Mouse (Mus musculus) embryonic facial prominence, embryonic 14.5 days (tissue): ENCODE results near the gene Agpat2. TPM values are rescaled to one million over a fixed set of nuclear protein-coding genes. Genes with fewer than 3 reads are reported as not detected.

ENCODE experiments used
- ATAC-seq: fragments of 200-750 bp; cut with Nextera tagmentation; 2 replicates; pipeline ENCODE4 v1.8.0; 2017; ENCODE audit warnings: low read depth, moderate number of reproducible peaks, moderate TSS enrichment
- DNase-seq: peaks from one replicate; pipeline ENCODE4 v3.0.0-alpha.2; 2015; ENCODE audit warnings: low spot score
- H3K27ac ChIP-seq: fragments of 300-500 bp; sonication (generic); replicated peaks from 2 replicates; pipeline ENCODE4 v1.5.1; 2014; ENCODE audit warnings: low read depth, mild to moderate bottlenecking, low read length, moderate library complexity
- H3K27me3 ChIP-seq: fragments of 300-500 bp; sonication (generic); replicated peaks from 2 replicates; pipeline ENCODE4 v1.6.1; 2014; ENCODE audit warnings: low read length; ENCODE audit not compliant: control insufficient read depth, insufficient read depth
- H3K36me3 ChIP-seq: fragments of 300-500 bp; sonication (generic); 2 replicates; pipeline ENCODE4 v1.6.1; 2014; ENCODE audit warnings: low read length, mixed read lengths; ENCODE audit not compliant: control insufficient read depth, insufficient read depth
- H3K4me1 ChIP-seq: fragments of 300-500 bp; sonication (generic); 2 replicates; pipeline ENCODE4 v1.6.1; 2014; ENCODE audit warnings: antibody characterized with exemption, low read length; ENCODE audit not compliant: control insufficient read depth, insufficient read depth
- H3K4me2 ChIP-seq: fragments of 300-500 bp; sonication (generic); 2 replicates; pipeline ENCODE4 v1.6.1; 2014; ENCODE audit warnings: low read depth, mild to moderate bottlenecking, low read length, moderate library complexity, mixed read lengths
- H3K4me3 ChIP-seq: fragments of 300-500 bp; sonication (generic); 2 replicates; pipeline ENCODE4 v1.5.1; 2014; ENCODE audit warnings: low read depth, mild to moderate bottlenecking, low read length
- H3K9ac ChIP-seq: fragments of 300-500 bp; sonication (generic); 2 replicates; pipeline ENCODE4 v1.6.1; 2014; ENCODE audit warnings: low read depth, mild to moderate bottlenecking, low read length, moderate library complexity, mixed read lengths
- H3K9me3 ChIP-seq: fragments of 300-500 bp; sonication (generic); 2 replicates; pipeline ENCODE4 v1.6.1; 2016; ENCODE audit warnings: low read length; ENCODE audit not compliant: control insufficient read depth
- WGBS: fragments of 180-500 bp; shearing (Covaris S2); extraction: QIAGEN DNeasy Blood & Tissue Kit; methylation state at CpG from one replicate; pipeline ENCODE4 v1.1.7; 2014; 5-methylcytosine and 5-hydroxymethylcytosine counted together
- polyA plus RNA-seq: library from polyadenylated mRNA; unstranded; fragments of >200 nt; fragmentation: Nextera tagmentation; extraction: Ambion mirVana; gene quantifications from 2 replicates; pipeline ENCODE4 v1.2.1, GENCODE M21; 2014

The Agpat2 gene
- polyA plus RNA-seq, 1 experiment from 2014 or later = 25.1 TPM

- no peak overlapping the region for H3K4me2 ChIP-seq
- no peaks in the 10 kb centered on the region for H3K36me3 ChIP-seq
Measured at GRCm38 (mm10) chr2:26606579-26606978, 2.4 kb upstream of the Agpat2 start.

GRCm38 (mm10) chr2:26605331-26605730, 1.1 kb upstream of the Agpat2 start:
- Histone ChIP-seq H3K4me1 (peaks cover 8% of the 10 kb centered on the region), H3K27me3 (no peaks in the 10 kb centered on the region), H3K27ac (no peak overlapping the region), H3K9me3 (no peaks in the 10 kb centered on the region), H3K4me3 (no peak overlapping the region), H3K4me2 (no peak overlapping the region), H3K9ac (no peak overlapping the region), H3K36me3 (no peaks in the 10 kb centered on the region)
- WGBS = 75% methylated on average over 8 of the region's 8 CpGs
- no peak for DNase-seq
- ATAC-seq = no peak

More at GRCm38 (mm10) chr2:26606579-26606978, 2.4 kb upstream of the Agpat2 start:
- 65% methylated on average over 3 of the region's 3 CpGs for WGBS
- DNase-seq = no peak
- H3K9ac ChIP-seq = no peak overlapping the region
- peaks cover 8% of the 10 kb centered on the region for H3K4me1 ChIP-seq
- ATAC-seq = no peak
- H3K27ac ChIP-seq = no peak overlapping the region; the same call in 1 of the 2 replicates
- no peaks in the 10 kb centered on the region for H3K27me3 ChIP-seq
- H3K9me3 ChIP-seq = no peaks in the 10 kb centered on the region
- no peak overlapping the region for H3K4me3 ChIP-seq

- H3K27ac ChIP-seq = 0 out of 2 replicates have a peak overlapping the region, but pooled peaks have one; percentile 67
- WGBS = 12% methylated on average over 6 of the region's 6 CpGs
- no peaks in the 10 kb centered on the region for H3K36me3 ChIP-seq
- H3K9me3 ChIP-seq = no peaks in the 10 kb centered on the region
- H3K27me3 ChIP-seq = no peaks in the 10 kb centered on the region
- ATAC-seq (no peak), DNase-seq (no peak)
- peak overlapping the region; percentile 76 for H3K4me3 ChIP-seq
- peaks cover 8% of the 10 kb centered on the region for H3K4me1 ChIP-seq
- peak overlapping the region; percentile 82 for H3K9ac ChIP-seq
- peak overlapping the region; percentile 86 for H3K4me2 ChIP-seq
Measured at GRCm38 (mm10) chr2:26603159-26603558, 1.1 kb downstream of the Agpat2 start.

DNA sequence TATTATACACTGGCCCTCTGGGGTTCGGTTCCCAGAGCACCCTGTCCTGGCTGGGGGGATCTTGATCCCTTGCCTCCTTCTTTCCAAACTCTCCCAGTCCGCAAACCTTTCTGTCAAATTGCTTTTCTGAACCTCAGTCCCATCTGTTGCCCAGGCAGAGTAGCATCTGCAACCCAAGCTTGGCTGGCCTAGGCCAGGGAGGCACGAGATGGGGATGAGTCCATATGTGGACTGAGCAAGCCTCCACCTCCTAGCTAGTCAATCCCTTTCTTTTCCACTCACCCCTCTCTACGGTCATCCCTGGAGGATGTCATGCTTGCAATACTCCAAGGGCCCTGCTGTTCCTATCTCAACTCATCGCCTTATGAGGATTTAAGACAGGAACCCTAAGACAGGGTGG, 1.6 kb downstream of the Agpat2 start:
- Histone ChIP-seq H3K4me2 (peak overlapping the region; percentile 86; the same call in 1 of the 2 replicates), H3K9me3 (no peaks in the 10 kb centered on the region), H3K36me3 (no peaks in the 10 kb centered on the region), H3K27ac (no peak overlapping the region), H3K4me3 (peak overlapping the region; percentile 76), H3K4me1 (peaks cover 8% of the 10 kb centered on the region), H3K9ac (no peak overlapping the region), H3K27me3 (no peaks in the 10 kb centered on the region)
- 82% methylated on average over 5 of the region's 5 CpGs for WGBS
- DNase-seq (no peak), ATAC-seq (no peak)

DNA sequence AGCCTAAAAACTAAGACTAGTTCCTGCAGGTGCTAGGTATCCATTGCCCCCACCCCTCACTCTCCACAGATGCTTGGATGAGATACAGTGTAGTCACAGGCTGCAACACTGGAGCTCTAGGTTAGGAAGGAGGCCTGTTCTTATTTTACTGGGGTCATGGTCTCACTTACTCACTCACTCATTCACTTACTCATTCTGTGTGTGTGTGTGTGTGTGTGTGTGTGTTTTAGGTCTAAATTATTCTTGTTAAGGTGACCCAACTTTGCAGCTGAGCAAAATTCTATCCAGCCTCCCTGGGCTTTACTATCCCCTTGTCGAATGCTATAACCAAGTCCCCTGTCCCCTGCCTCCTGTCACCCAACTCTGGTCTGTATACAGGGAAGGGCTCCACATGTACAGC, 2.6 kb downstream of the Agpat2 start:
- no peaks in the 10 kb centered on the region for H3K4me1 ChIP-seq
- no peaks in the 10 kb centered on the region for H3K27me3 ChIP-seq
- no peak overlapping the region for H3K27ac ChIP-seq
- ATAC-seq = no peak
- no peaks in the 10 kb centered on the region for H3K9me3 ChIP-seq
- H3K36me3 ChIP-seq = no peaks in the 10 kb centered on the region
- 89% methylated on average over 1 of the region's 1 CpGs for WGBS
- H3K9ac ChIP-seq = no peak overlapping the region
- H3K4me3 ChIP-seq = no peak overlapping the region
- H3K4me2 ChIP-seq = no peak overlapping the region
- no peak for DNase-seq

DNA sequence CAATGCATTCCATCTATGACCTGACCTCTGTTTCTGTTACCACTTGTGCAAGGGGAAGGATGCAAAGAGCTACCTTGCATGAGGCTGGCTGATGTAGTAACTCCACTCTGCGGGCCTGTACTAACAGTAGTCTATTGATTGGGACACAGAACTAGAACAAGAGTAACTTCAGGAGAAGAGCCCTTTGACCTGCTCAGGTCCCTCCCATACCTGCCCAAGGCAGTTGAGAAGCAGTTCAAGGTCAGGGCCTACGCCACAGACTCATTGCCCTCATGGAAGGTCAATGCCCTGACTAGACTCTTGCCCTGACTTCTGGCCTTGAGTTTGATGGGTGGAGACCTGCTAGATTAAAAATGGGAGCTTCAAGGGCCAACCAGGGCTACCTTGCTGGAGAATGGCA, 3.6 kb downstream of the Agpat2 start:
- ATAC-seq (no peak), DNase-seq (no peak)
- no peaks in the 10 kb centered on the region for H3K9me3 ChIP-seq
- no peaks in the 10 kb centered on the region; the same call in 1 of the 2 replicates for H3K36me3 ChIP-seq
- no peaks in the 10 kb centered on the region for H3K4me1 ChIP-seq
- H3K9ac ChIP-seq = no peak overlapping the region
- 88% methylated on average over 2 of the region's 2 CpGs for WGBS
- H3K4me2 ChIP-seq = no peak overlapping the region
- no peaks in the 10 kb centered on the region for H3K27me3 ChIP-seq
- no peak overlapping the region for H3K4me3 ChIP-seq
- H3K27ac ChIP-seq = no peak overlapping the region

GRCm38 (mm10) chr2:26599965-26600364, 4.3 kb downstream of the Agpat2 start:
- no peak overlapping the region for H3K4me3 ChIP-seq
- H3K27ac ChIP-seq = no peak overlapping the region
- DNase-seq = no peak
- H3K9me3 ChIP-seq = no peaks in the 10 kb centered on the region
- WGBS = 92% methylated on average over 4 of the region's 4 CpGs
- peaks cover 5% of the 10 kb centered on the region; the same call in 1 of the 2 replicates for H3K36me3 ChIP-seq
- H3K4me2 ChIP-seq = no peak overlapping the region
- no peaks in the 10 kb centered on the region for H3K4me1 ChIP-seq
- no peak for ATAC-seq
- H3K9ac ChIP-seq = no peak overlapping the region
- H3K27me3 ChIP-seq = no peaks in the 10 kb centered on the region

- Histone ChIP-seq H3K9me3 (no peaks in the 10 kb centered on the region), H3K4me1 (no peaks in the 10 kb centered on the region), H3K36me3 (peaks cover 10% of the 10 kb centered on the region; the same call in 1 of the 2 replicates), H3K27ac (no peak overlapping the region), H3K9ac (no peak overlapping the region), H3K4me3 (no peak overlapping the region), H3K27me3 (no peaks in the 10 kb centered on the region), H3K4me2 (no peak overlapping the region)
- DNase-seq (no peak), ATAC-seq (no peak)
- WGBS = 62% methylated on average over 3 of the region's 3 CpGs
Measured at GRCm38 (mm10) chr2:26598462-26598861, 5.8 kb downstream of the Agpat2 start.

- H3K4me2 ChIP-seq = no peak overlapping the region
- no peaks in the 10 kb centered on the region for H3K27me3 ChIP-seq
- no peak overlapping the region for H3K4me3 ChIP-seq
- no peaks in the 10 kb centered on the region for H3K4me1 ChIP-seq
- peaks cover 14% of the 10 kb centered on the region; the same call in 1 of the 2 replicates for H3K36me3 ChIP-seq
- H3K27ac ChIP-seq = no peak overlapping the region
- no peak for DNase-seq
- no peak for ATAC-seq
- H3K9ac ChIP-seq = no peak overlapping the region
- H3K9me3 ChIP-seq = no peaks in the 10 kb centered on the region
- WGBS = 88% methylated on average over 2 of the region's 2 CpGs
Measured at GRCm38 (mm10) chr2:26597810-26598209, 6.4 kb downstream of the Agpat2 start.
